Mouse (Mus musculus) ZHBTc4 (cell line): ENCODE data around the gene Opalin.

Experiments used
- DNase-seq: peaks from one replicate; pipeline ENCODE4 v3.0.0-alpha.2; 2011; ENCODE audit warnings: low read depth, low spot score

Gene Opalin

GRCm38 (mm10) chr19:41015951-41016716 lies 60.8 kb downstream of the Opalin start:
- peak; percentile 74 for DNase-seq

GRCm38 (mm10) chr19:41014003-41014402 lies 62.9 kb downstream of the Opalin start:
- DNase-seq: no peak

- DNase-seq: peak; percentile 68
Measured at GRCm38 (mm10) chr19:41013591-41013990, 63.3 kb downstream of the Opalin start.
